Mouse (Mus musculus): ENCODE results near the gene Krtap28-13. TPM values are rescaled to one million over a fixed set of nuclear protein-coding genes. Genes with fewer than 3 reads are reported as not detected.

Gene Krtap28-13
- total RNA-seq, 4 experiments from 2014 or later, result not detected

DNA sequence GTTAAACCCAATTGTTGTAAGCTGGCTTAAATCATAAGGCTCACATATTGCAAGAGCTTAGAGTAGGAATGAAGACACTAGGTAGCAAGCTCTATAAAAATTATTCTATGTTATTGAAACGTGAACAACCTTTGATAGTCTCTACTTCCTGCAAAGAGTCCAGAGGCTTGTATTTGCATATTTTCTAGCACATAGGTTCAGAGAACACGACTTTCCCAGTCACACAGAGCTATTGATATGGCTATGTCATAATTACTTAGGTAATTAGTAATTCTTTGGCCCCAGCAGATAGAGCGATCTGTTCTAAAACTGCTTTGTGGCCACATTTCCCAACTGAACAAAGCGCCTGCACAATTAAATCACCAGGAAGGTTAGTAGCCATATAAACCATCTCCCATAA, 36.2 kb downstream of the Krtap28-13 start:
- DNase-seq, result no peak

DNA sequence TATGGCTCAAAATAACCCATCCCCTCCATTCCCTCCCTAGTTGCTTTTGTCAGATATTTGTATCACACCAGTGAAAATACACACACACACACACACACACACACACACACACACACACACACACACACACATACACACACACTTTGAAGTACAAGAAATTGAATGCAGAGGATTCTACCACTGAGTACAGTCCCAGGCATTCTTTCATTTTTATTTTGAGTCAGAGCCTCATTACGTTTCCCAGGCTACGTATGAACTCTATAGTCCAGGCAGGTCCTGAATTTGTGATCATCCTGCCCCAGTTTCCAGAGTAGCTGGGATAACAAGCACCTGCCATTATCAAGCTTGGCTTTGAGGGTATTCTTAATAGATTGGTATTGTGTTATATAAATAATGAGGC, 38.4 kb downstream of the Krtap28-13 start:
- no peak for DNase-seq

DNA sequence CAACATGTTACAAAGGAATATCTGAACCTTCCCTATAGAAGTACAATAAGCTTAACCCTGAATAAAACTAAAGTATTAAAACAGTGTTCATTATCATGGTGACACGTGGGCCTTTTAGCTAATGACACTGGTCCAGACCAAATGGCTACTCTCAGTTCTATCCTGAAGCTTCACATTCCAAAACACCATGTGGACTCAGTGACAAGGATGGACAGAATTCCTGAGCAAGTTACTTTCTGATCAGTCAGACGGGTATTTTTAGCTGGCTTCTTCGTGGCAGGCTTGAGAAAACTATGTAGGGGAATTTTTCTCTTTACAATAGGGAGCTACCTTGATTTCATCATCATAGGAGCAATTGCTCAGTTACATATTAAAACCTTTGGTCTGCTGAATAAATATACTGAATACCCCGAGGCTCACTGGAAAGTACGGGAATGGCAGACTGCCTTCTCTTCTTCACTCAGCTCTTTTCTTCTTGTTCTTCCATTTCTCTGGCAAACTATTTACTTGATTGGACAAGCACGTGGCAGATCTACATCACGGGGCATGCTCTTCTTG, 38.9 kb downstream of the Krtap28-13 start:
- DNase-seq, result no peak

- DNase-seq, result no peak
Observed at GRCm38 (mm10) chr1:83101891-83102290, 41.2 kb downstream of the Krtap28-13 start.

DNA sequence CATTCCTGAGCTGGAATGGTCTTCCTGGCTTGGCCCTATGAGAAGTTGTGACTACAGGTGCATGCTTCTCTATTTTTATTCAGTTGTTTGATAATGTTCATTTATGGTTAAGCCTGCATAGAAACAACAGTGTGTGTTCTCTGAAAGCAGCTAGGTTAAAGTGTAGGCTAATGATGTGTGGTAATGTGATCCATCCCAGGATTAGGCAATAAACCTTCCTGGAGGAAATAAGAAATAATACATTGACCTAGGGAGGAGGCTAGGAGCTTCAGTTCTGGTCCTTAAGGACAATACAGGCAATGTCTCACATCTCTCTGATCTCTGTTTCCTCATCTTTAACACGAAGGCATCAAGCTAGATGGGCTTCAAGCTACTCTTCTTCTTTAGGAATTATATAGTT, 44.7 kb downstream of the Krtap28-13 start:
- DNase-seq, result no peak

DNA sequence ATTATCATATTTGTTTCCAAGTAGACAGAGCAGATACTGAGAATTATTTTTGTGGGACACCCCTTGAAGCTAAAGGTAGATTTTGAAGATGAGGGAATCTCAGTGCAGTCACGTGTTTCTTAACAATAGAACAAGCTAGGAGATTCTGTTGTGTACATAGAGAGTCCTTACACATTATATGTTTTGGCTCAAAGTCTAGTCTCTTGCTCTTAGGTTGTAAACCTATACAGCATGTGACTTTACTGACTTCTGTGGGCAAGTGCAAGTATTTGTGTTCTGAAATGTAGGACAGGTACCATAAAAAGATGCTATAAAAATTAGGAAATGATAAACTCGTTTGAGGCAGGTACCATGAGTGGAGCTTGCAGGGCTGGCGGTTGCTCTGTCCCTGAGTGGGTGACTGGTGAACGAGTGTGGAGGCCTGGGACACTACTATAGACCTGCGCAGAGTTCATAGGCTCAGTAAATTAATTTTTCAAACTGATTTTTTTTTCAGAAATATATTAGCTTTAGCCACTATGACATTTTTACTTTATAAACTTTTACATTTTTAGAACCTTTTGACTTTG, 46.8 kb downstream of the Krtap28-13 start:
- no peak for DNase-seq

GRCm38 (mm10) chr1:83110992-83111391, 50.3 kb downstream of the Krtap28-13 start:
- no peak for DNase-seq

Other genes with a start within 250 kb of the Krtap28-13 start
- gene Agfg1, start 221.4 kb upstream of the Krtap28-13 start, total RNA-seq (2022), result 10 to 100 TPM; 42.8 to 63.0 (median 58.2) TPM
- 1 to 10 TPM in 1 of 4 experiments, under 1 TPM in 2, not detected in 1; 0.44 to 1.0 (median 0.62) TPM for gene A030005L19Rik, start 147.6 kb upstream of the Krtap28-13 start, total RNA-seq (2022)
- not detected for gene A030014E15Rik, start 136.0 kb upstream of the Krtap28-13 start, total RNA-seq (2022)
- not detected for gene Gm6217, start 129.5 kb upstream of the Krtap28-13 start, total RNA-seq (2022)
- not detected for gene A030003K21Rik, start 117.5 kb upstream of the Krtap28-13 start, total RNA-seq (2022)
- gene Gm7544, start 104.9 kb upstream of the Krtap28-13 start, total RNA-seq (2022), result not detected
- not detected for gene Gm47955, start 100.6 kb upstream of the Krtap28-13 start, total RNA-seq (2022)
- not detected for gene Gm47959, start 60.4 kb upstream of the Krtap28-13 start, total RNA-seq (2022)
- under 1 TPM in 2 of 4 experiments, not detected in 2; 0.15 to 0.18 TPM for gene Slc19a3, start 22.5 kb upstream of the Krtap28-13 start, total RNA-seq (2022)
- gene Krtap28-10, start 18.4 kb upstream of the Krtap28-13 start, total RNA-seq (2022), result not detected
- not detected for gene Gm47969, start 16.0 kb upstream of the Krtap28-13 start, total RNA-seq (2022)
- not detected for gene A030005K14Rik, start 1.6 kb upstream of the Krtap28-13 start, total RNA-seq (2022)
- gene Ccl20, start 55.8 kb downstream of the Krtap28-13 start, total RNA-seq (2022), result not detected
- gene Daw1, start 98.8 kb downstream of the Krtap28-13 start, total RNA-seq (2022), result not detected